Mouse (Mus musculus) pancreas, adult 10 weeks (tissue): ENCODE measurements around the gene Rbp2. TPM values are rescaled to one million over a fixed set of nuclear protein-coding genes. Genes with fewer than 3 reads are reported as not detected.

Experiments used
- polyA plus RNA-seq: library from polyadenylated mRNA; stranded (reverse); fragments of 350-450 nt; fragmentation: Illumina TruSeq; extraction: RNeasy Lipid Tissue Mini Kit (QIAGEN cat#74804); gene quantifications from one replicate; pipeline ENCODE4 v1.2.3, GENCODE M21; 2015; ENCODE audit warnings: low read depth, low replicate concordance; ENCODE audit not compliant: insufficient read depth

Rbp2 gene
- not detected for polyA plus RNA-seq

DNA sequence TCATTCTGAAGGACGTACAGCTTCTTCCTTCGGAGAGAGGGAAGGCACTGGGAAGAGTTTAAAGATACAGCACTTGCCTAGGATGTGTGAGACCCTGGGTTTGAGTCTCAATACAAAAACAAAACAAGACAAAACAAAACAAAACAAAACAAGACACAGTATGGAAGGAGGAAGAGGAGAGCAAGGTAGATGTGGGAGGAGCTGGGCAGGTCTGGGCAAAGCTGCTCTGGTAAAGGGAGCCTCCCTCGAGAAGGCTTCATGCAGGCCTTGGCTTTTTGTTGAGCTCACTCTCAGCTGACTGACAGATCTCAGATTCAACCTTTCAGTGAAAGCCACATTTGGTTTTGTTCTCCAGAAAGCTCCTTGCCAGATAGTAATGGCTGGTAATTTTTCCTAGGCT lies at the start of gene Rbp2:
Gene Rbp2, plus strand, starts transcription at position 301 of the 400 bp plus-strand sequence.

Other genes with a start within 250 kb of the Rbp2 start
- gene Nmnat3, start 198.7 kb upstream of the Rbp2 start, polyA plus RNA-seq = 1.6 TPM
- gene Rbp1, start 63.2 kb upstream of the Rbp2 start, polyA plus RNA-seq = 4.5 TPM
- 40.4 TPM for gene Copb2, start 77.6 kb downstream of the Rbp2 start, polyA plus RNA-seq
- gene Mrps22, start 115.5 kb downstream of the Rbp2 start, polyA plus RNA-seq = 3.8 TPM